ENCODE assay signal across 22 mouse cellular contexts in genomic region chr17:12479416-12479815, GRCm38 (mm10). TPM values are rescaled to one million over a fixed set of nuclear protein-coding genes. Genes with fewer than 3 reads are reported as not detected.
A peak's percentile ranks its signal among the peaks of the same experiment; 100 is the strongest.
DNase-seq lines count a peak whose midpoint lies in the region; ATAC-seq and TF ChIP-seq lines count a peak whose summit lies in the region.
"Had no signal": no experiment of that assay in that cellular context is flagged by ENCODE, and none has a peak within 500 bp of the region (broad histone marks: within the 10 kb centered on the region; RNA-seq: fewer than 3 reads in every experiment).

No protein-coding gene starts in this region.

- H3K27ac ChIP-seq in heart, embryonic 10.5 days: no peak overlapping the region
- H3K27ac ChIP-seq: embryonic facial prominence, embryonic 15.5 days; gastrocnemius, adult 2 months; heart, embryonic 13.5 days; hindbrain, embryonic 14.5 days; limb, embryonic 13.5 days; liver, embryonic 15.5 days had no signal

- peak; percentile 9 for DNase-seq in heart, embryonic 10.5 days (ENCODE audit: low spot score)
- DNase-seq in heart, adult 8-10 months (ENCODE audit: low spot score): no peak
- peak; percentile 47 for DNase-seq in lung, postnatal 10 days
- DNase-seq in lung, adult 2 months: no peak
- DNase-seq in brain, embryonic 14.5 days (ENCODE audit: low read depth): peak; percentile 11
- no peak for DNase-seq in left cerebral cortex, postnatal 25 days (ENCODE audit: low spot score in 2 of 2)
- DNase-seq: adrenal gland, postnatal 14 days; cerebellum, adult 8-10 months; gastrocnemius, adult 2 months; heart, postnatal 36 days; kidney, adult 8-10 months; kidney, postnatal 25 days; right cerebral cortex, postnatal 14 days; spleen, adult 18-20 months had no signal

- TF ChIP-seq POLR2A in lung, adult 2 months (IDR thresholded peaks at IDR 0.05; ENCODE audit: borderline replicate concordance, extremely low read depth, low read depth, low read length): no peak
- no peak for TF ChIP-seq POLR2A in brain, embryonic 14.5 days (IDR thresholded peaks at IDR 0.05; ENCODE audit: borderline replicate concordance, extremely low read depth, insufficient read depth, insufficient read length, poor library complexity, severe bottlenecking)

- H3K4me1 ChIP-seq in heart, embryonic 10.5 days: no peaks in the 10 kb centered on the region
- H3K4me1 ChIP-seq in lung, adult 2 months (ENCODE audit: control insufficient read depth, insufficient read depth, low read length): peaks cover 6% of the 10 kb centered on the region
- H3K4me1 ChIP-seq: embryonic facial prominence, embryonic 15.5 days; heart, embryonic 13.5 days; limb, embryonic 13.5 days; liver, embryonic 15.5 days had no signal

- ATAC-seq in activated CD4-positive, CD25-positive, alpha-beta regulatory T cell, adult 4 months: no peak

- no peak for TF ChIP-seq CTCF in lung, adult 2 months (IDR thresholded peaks at IDR 0.05; ENCODE audit: insufficient read depth, low read length)
- TF ChIP-seq CTCF in brain, embryonic 14.5 days (IDR thresholded peaks at IDR 0.05; ENCODE audit: borderline replicate concordance, extremely low read depth, insufficient read depth, insufficient read length): no peak

- 62% methylated on average over 2 of the region's 2 CpGs for WGBS in heart, embryonic 10.5 days
- 30% methylated on average over 2 of the region's 2 CpGs for WGBS in lung, adult 2 months

- no peaks in the 10 kb centered on the region for H3K36me3 ChIP-seq in heart, embryonic 10.5 days
- H3K36me3 ChIP-seq: embryonic facial prominence, embryonic 15.5 days; heart, embryonic 13.5 days; limb, embryonic 13.5 days; liver, embryonic 15.5 days had no signal

- no peaks in the 10 kb centered on the region for H3K9me3 ChIP-seq in heart, embryonic 10.5 days
- H3K9me3 ChIP-seq: embryonic facial prominence, embryonic 15.5 days; heart, embryonic 13.5 days; limb, embryonic 13.5 days; liver, embryonic 15.5 days had no signal

- intact Hi-C loops in left cerebral cortex, postnatal 25 days (cut with DNase I): no loop called here

- H3K4me3 ChIP-seq in heart, embryonic 10.5 days: no peak overlapping the region
- no peak overlapping the region for H3K4me3 ChIP-seq in lung, adult 2 months (replicated peaks; ENCODE audit: extremely low read depth, low read depth, low read length)
- H3K4me3 ChIP-seq: embryonic facial prominence, embryonic 15.5 days; gastrocnemius, adult 2 months; heart, embryonic 13.5 days; limb, embryonic 13.5 days; liver, embryonic 15.5 days; myocyte had no signal

- H3K27me3 ChIP-seq in heart, embryonic 10.5 days (ENCODE audit: insufficient read depth, poor library complexity, severe bottlenecking): peaks cover 21% of the 10 kb centered on the region
- H3K27me3 ChIP-seq: embryonic facial prominence, embryonic 15.5 days; limb, embryonic 13.5 days; liver, embryonic 15.5 days had no signal

RNA-seq across cellular contexts. Expression of gene Slc22a3, which starts 28.1 kb away (rescaled TPM):
- 0.32 and 0.74 TPM in 2 replicates for polyA plus RNA-seq in heart, embryonic 10.5 days (2016; fragmentation: Nextera tagmentation; extraction: Ambion mirVana)
- 10 to 100 TPM in 3 of 4 experiments, 1 to 10 TPM in 1; 9.4 to 18.1 (median 13.0) TPM for total RNA-seq in heart, adult 8-10 months (2022)
- polyA plus RNA-seq in lung, adult 2 months (2012; rRNA removed): 5.5 and 6.0 TPM in 2 replicates
- 0.63 and 1.1 TPM in 2 replicates for polyA plus RNA-seq in brain, embryonic 14.5 days (2012; rRNA removed)
- not detected for polyA plus RNA-seq in activated CD4-positive, CD25-positive, alpha-beta regulatory T cell, adult 4 months (2017; shearing (Covaris generic))
- total RNA-seq in left cerebral cortex, postnatal 25 days (2021): 1 to 10 TPM; 2.4 to 2.8 TPM
- polyA plus RNA-seq: C2C12, myocyte had no signal

Comparison
In these comparisons a context has a peak if more than half of its experiments do, and no peak if none do; other contexts are left out.
1. DNase-seq: peak in heart, embryonic 10.5 days (single experiment), lung, postnatal 10 days (single experiment) and brain, embryonic 14.5 days (single experiment); none in heart, adult 8-10 months (single experiment), lung, adult 2 months (single experiment) and left cerebral cortex, postnatal 25 days (0 of 2).